Mouse (Mus musculus) erythroid progenitor cell, adult 5-6 weeks (primary cell): ENCODE measurements around the gene Ndufaf8. TPM values are rescaled to one million over a fixed set of nuclear protein-coding genes. Genes with fewer than 3 reads are reported as not detected.

ENCODE experiments used
- ATAC-seq: replicated peaks from 2 replicates; pipeline ENCODE4 v1.8.0; 2016; ENCODE audit warnings: moderate number of reproducible peaks, mild to moderate bottlenecking, moderate TSS enrichment, inconsistent platforms; ENCODE audit not compliant: poor library complexity, low FRiP score, severe bottlenecking
- total RNA-seq, 2 experiments: library from RNA; stranded (forward) in 1 of 2; stranded (reverse) in 1 of 2; fragments of 150-400 nt in 1 of 2; fragments of 186-747, 209-891 nt in 1 of 2; gene quantifications; 2 replicates each; pipeline versions ENCODE4 v1.2.3 to v1.2.4; 2015 to 2017; ENCODE audit warnings: low replicate concordance in 2 of 2

Ndufaf8 gene
- total RNA-seq, 2 experiments from 2014 or later, result not detected

- no peak for ATAC-seq
Observed at GRCm38 (mm10) chr11:120122126-120122525, 23.4 kb downstream of the Ndufaf8 start.

GRCm38 (mm10) chr11:120126845-120127244 is 28.1 kb downstream of the Ndufaf8 start:
- ATAC-seq, result no peak

- no peak for ATAC-seq
Observed at GRCm38 (mm10) chr11:120129281-120129680, 30.6 kb downstream of the Ndufaf8 start.

GRCm38 (mm10) chr11:120134148-120134547 is 35.4 kb downstream of the Ndufaf8 start:
- no peak for ATAC-seq

GRCm38 (mm10) chr11:120134847-120135530 is 36.3 kb downstream of the Ndufaf8 start:
- no peak for ATAC-seq

- peak; percentile 39; the same call in 1 of the 2 replicates for ATAC-seq
Observed at GRCm38 (mm10) chr11:120136195-120136594, 37.5 kb downstream of the Ndufaf8 start.

GRCm38 (mm10) chr11:120136796-120137624 is 38.3 kb downstream of the Ndufaf8 start:
- peak; percentile 23; the same call in 1 of the 2 replicates for ATAC-seq

- ATAC-seq, result no peak
Observed at GRCm38 (mm10) chr11:120137625-120138004, 38.9 kb downstream of the Ndufaf8 start.

GRCm38 (mm10) chr11:120139309-120139731 is 40.6 kb downstream of the Ndufaf8 start:
- no peak for ATAC-seq

GRCm38 (mm10) chr11:120140255-120140654 is 41.5 kb downstream of the Ndufaf8 start:
- ATAC-seq, result no peak

- no peak for ATAC-seq
Observed at GRCm38 (mm10) chr11:120142601-120143051, 43.9 kb downstream of the Ndufaf8 start.

- ATAC-seq, result no peak
Observed at GRCm38 (mm10) chr11:120143708-120144497, 45.2 kb downstream of the Ndufaf8 start.

GRCm38 (mm10) chr11:120148201-120148855 is 49.6 kb downstream of the Ndufaf8 start:
- no peak for ATAC-seq

GRCm38 (mm10) chr11:120149510-120150200 is 50.9 kb downstream of the Ndufaf8 start:
- no peak for ATAC-seq

Other genes with a start within 250 kb of the Ndufaf8 start
- 1.3 and 14.4 TPM in 2 replicates for gene Chmp6, start 185.5 kb upstream of the Ndufaf8 start, total RNA-seq (2015; ENCODE audit: low replicate concordance)
- 10.3 and 10.4 TPM in 2 replicates for gene Chmp6, start 185.5 kb upstream of the Ndufaf8 start, total RNA-seq (2017; ENCODE audit: low replicate concordance)
- 1.3 and 1.4 TPM in 2 replicates for gene Baiap2, start 156.2 kb upstream of the Ndufaf8 start, total RNA-seq (2015; ENCODE audit: low replicate concordance)
- gene Baiap2, start 156.2 kb upstream of the Ndufaf8 start, total RNA-seq (2017; ENCODE audit: low replicate concordance), result 3.2 and 5.3 TPM in 2 replicates
- 0.84 and 1.4 TPM in 2 replicates for gene Aatk, start 51.8 kb upstream of the Ndufaf8 start, total RNA-seq (2015; ENCODE audit: low replicate concordance)
- gene Aatk, start 51.8 kb upstream of the Ndufaf8 start, total RNA-seq (2017; ENCODE audit: low replicate concordance), result 0.26 and 0.53 TPM in 2 replicates
- 3.2 TPM in 1 of 2 replicates, not detected in the other for gene Cep131, start 12.1 kb upstream of the Ndufaf8 start, total RNA-seq (2015; ENCODE audit: low replicate concordance)
- gene Cep131, start 12.1 kb upstream of the Ndufaf8 start, total RNA-seq (2017; ENCODE audit: low replicate concordance), result 0.51 and 2.3 TPM in 2 replicates
- gene Tepsin, start 197 bp upstream of the Ndufaf8 start, total RNA-seq (2015; ENCODE audit: low replicate concordance), result 4.3 and 27.2 TPM in 2 replicates
- 11.0 and 25.7 TPM in 2 replicates for gene Tepsin, start 197 bp upstream of the Ndufaf8 start, total RNA-seq (2017; ENCODE audit: low replicate concordance)
- 14.8 and 17.2 TPM in 2 replicates for gene Slc38a10, start 52.4 kb downstream of the Ndufaf8 start, total RNA-seq (2015; ENCODE audit: low replicate concordance)
- gene Slc38a10, start 52.4 kb downstream of the Ndufaf8 start, total RNA-seq (2017; ENCODE audit: low replicate concordance), result 17.1 and 46.0 TPM in 2 replicates
- gene Bahcc1, start 134.0 kb downstream of the Ndufaf8 start, total RNA-seq (2015; ENCODE audit: low replicate concordance), result 2.5 and 2.9 TPM in 2 replicates
- gene Bahcc1, start 134.0 kb downstream of the Ndufaf8 start, total RNA-seq (2017; ENCODE audit: low replicate concordance), result 1.4 TPM in 2 replicates
- 531 and 597 TPM in 2 replicates for gene Actg1, start 249.6 kb downstream of the Ndufaf8 start, total RNA-seq (2015; ENCODE audit: low replicate concordance)
- gene Actg1, start 249.6 kb downstream of the Ndufaf8 start, total RNA-seq (2017; ENCODE audit: low replicate concordance), result 282 and 330 TPM in 2 replicates